Mouse (Mus musculus): ENCODE measurements at regions not wholly inside any gene's neighbourhood (a gene's known extent, or its start where the extent isn't known, plus 50 kb on each side); places are given as distances from the start of the nearest gene placed in this dataset.
"Not testable (repeated sequence)": the region's sequence is repeated elsewhere in the genome, so short reads cannot be mapped to it uniquely, and the experiment has no call there.

DNA sequence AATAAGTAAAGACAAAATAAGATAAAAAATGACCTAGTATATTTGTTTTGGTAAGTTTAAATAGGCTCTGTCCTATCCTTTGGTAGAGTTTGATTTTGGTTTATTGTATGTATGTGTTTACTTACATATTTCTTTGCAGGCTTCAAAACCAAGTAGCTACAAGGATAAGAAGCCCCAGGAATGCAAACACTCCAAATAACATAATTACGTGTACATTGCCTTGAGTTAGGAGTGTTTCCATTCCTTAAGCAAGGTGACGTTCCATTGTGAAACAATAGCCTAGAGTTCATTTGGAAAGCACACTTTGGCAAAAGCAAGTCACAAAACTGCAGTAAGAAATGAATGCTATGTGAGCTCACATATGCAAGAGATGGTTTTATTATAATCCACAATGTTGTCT, 404.2 kb downstream of the 1190002N15Rik start:
- DNase-seq (ENCODE audit: extremely low spot score, low spot score): no peak

DNA sequence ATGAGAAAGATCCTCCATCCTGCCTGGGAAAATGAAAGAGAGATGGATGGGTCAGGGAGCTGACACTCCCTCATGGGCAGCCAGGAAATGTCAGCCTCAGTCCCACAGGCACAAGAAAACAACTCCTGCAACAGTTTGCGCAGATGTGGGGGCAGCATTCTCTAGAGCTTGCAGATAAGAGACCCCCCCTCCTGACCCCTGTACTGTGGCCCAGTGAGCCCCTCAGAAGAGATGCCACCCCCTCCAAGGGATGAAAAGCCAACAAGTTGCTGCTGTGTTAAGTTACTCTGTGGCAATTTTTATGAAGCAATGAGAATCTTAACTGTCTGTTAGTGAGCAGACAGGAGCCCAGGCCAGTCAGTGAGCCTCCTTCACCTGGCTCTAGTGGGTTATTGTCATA, 406.5 kb downstream of the 1190002N15Rik start:
- no peak for DNase-seq (ENCODE audit: extremely low spot score, low spot score)

DNA sequence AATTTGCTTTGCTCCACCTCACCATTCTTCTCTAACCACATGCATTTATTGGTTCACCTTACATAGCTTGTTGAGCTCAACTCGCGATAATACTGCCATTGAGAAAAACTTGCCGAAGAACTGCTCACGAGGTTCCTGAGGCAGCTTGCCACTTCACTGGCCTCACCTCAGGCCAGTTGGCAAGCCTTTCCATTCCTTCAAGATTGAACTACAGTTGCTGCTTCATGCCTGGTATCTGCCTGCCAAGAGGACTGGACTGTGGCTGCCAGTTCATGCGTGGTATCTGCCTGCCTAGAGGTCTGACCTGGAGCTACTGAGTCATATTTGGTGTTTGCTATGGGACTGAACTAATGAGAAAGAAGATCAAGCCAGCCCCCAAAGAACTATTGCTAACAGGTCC, 420.9 kb downstream of the 1190002N15Rik start:
- no peak for DNase-seq (ENCODE audit: extremely low spot score, low spot score)

DNA sequence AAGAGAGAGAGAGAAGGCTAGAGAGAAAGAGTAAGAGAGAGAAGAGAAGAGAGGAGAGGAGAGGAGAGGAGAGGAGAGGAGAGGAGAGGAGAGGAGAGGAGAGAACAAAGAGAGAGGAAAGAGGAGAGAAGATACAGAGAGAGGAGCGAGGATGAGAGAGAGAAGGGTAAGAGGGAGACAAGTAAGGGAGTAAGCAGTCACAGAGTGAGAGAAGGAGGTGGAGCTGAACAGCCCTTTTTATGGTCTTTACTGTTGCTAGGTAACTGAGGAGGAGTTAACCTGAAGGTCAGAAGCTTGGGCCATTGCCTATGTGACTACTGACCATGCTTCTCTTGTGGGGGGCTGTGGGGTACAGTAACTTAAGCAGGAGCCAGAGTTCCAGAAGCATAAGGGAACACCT, 430.2 kb downstream of the 1190002N15Rik start:
- DNase-seq (ENCODE audit: extremely low spot score, low spot score): not testable (repeated sequence)

DNA sequence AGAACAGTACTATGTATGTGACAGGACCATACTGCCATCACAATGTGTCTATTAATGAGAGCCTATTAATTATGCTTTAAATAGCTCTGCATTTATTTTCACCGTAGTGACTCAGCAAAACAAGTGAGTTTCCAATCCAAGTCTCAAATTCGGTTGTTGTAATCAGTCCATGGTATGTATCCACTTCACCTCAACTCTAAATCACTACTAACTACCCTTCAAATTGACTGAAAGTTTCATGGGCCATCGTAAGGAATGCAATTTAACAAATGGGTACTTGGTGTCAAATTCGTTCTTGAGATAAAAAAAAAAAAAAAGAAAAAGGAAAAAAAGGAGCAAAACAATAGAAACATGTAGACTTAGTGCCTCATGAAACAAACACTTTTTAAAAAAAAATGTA, 433.2 kb downstream of the 1190002N15Rik start:
- no peak for DNase-seq (ENCODE audit: extremely low spot score, low spot score)

DNA sequence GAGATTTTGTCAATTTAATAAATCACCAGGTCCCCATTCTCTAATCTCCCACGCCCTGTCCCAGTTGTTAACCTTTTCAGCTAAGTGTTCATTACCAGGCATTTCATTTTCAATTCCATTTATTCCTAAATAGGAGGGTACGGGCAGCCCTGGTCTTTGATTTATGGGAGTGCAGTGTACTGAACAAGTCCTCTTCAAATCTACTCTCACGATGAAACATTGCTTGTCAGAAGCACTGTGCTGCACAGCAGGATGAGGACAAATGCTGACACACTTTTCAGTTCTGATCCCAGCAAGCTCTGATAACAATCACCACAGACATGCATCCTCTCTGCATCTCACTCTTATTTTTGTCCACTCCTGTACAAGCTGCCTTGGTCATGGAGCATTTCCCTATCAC, 435.9 kb downstream of the 1190002N15Rik start:
- no peak for DNase-seq (ENCODE audit: extremely low spot score, low spot score)

DNA sequence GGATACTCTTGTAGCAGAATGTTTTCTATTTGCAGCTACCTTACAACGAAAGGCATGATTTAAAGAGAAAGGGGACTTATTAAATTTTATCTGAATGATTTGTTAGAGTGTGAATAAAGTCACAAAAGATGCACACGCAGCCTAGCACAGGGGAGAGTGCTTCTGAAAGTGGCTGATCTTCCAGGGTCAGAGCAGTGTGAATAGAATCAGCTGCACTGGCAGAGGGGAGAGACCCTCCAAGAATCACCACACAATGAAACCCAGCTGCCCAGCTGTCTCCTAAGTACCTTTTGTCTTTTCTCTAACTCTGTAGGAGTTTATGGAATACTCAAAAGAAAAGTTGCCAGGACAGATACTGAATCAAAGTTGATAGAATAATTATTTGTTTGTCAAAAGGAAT, 443.1 kb downstream of the 1190002N15Rik start:
- DNase-seq (ENCODE audit: extremely low spot score, low spot score): no peak

DNA sequence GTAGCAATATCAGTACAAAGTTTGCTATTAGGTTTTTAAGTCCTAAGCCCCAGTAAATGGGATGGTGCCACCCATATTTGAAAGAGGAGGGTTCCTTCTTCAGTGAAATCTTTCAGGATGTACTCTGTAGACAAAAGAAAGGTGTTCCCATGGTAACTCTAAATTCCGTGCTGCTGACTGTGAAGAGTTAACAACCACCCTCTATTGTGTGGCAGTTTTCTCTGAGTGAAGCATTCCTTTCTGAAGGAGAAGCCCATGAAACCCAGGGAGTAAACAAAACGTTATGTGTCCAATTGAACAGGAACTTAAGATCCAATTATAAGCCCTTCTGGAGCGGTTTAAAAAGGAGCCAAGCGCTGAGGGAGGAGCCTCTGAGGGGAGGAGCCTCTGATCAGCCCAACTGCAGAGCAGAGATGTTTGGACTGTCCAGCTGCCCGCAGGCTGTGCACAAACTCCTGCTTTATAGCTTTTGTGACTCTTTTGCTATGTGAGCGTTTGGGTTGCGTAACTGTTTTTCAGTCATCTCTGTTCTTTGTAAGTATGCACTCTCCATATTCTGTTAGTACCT, 446.1 kb downstream of the 1190002N15Rik start:
- no peak for DNase-seq (ENCODE audit: extremely low spot score, low spot score)

DNA sequence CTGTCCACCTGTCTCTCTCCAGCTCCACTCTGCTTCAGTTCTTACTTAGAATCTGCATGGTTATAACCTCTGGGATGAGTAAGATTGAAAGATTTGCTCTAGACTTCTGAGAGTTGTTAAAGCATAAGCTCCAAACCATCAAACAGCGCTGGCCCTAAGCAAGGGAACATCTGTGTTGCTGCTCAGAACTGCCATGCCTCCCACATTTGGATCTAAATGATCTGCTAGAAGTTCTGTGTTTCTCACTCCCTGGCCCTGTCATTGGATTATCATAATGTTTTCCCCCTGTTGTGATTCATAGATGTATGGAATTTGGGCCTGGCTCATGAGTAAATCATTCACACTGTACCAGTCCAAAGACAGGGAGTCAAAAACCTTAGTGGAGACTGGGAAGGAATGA, 448.1 kb downstream of the 1190002N15Rik start:
- DNase-seq (ENCODE audit: extremely low spot score, low spot score): no peak

DNA sequence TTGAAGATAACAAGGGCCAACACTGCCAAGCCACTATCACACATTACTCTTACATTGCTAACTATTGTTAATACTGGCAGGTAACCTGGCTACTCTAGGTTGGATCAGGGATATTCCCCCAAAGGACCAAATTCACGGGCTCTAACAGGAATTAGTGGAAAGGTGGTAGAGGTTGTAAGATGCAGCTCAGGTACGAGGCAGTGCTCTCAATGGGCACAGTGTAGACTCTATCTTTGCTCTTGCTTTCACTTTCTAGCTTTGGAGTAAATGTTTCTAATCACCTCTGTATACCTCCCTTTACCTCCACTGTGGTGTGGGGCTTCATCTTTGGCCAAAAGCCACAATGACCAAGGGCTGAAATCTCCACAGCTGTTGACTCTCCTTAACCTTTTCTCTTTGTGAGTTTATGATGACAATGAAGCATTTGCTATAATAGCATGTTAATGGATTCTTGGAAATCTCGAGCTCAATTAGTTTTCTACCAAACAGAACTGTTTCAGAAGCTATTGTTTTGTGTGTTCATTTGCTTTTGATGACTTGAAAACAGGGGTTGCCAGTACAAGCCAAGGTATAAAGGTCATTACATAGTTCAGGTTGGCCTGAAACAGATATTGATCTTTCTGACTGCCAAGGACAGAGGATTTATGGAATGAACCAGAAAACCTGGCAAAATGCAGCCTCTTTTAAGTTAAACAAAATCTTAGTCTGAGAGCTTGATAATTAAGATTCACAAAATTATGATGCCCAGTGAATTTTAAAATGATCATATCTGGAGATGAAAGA, 454.1 kb downstream of the 1190002N15Rik start:
- DNase-seq (ENCODE audit: extremely low spot score, low spot score): no peak

DNA sequence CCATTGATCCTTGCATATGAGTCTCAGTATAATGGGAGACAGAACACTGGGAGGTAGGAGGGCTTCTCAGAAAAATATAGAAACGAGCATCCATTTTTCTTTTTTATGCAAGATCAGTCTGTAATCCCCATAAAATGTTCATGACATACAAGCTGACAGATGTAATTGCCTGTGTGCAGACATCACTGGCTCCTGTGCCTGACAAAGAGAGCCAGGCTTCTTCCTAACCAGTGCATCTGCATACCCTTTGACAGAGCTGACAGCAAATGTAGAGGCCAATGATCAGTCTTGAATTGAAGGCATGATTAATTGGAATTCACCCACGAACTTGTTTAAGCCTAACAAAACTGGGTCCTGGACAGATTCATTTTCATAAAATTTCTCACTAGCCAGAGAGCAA, 463.0 kb downstream of the 1190002N15Rik start:
- no peak for DNase-seq (ENCODE audit: extremely low spot score, low spot score)

DNA sequence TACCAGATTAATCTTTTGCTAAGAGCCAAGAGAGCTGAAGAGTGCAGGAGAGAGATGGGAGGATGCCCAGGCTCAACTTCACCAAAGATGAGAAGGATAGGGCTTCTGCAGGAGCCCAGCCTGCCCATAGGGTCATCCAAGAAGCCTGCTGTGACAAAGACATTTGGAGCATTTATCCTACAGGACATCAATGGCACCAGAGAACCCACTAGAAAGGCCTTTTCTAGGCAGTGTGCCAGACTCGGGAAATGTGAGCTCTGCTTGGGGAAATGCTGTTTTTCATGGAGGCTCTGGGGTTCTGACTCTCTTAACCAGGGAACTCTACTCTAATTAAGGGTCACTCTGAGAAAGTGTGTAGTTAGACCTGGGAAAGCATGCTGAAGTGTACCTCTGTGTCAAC, 470.8 kb downstream of the 1190002N15Rik start:
- no peak for DNase-seq (ENCODE audit: extremely low spot score, low spot score)

DNA sequence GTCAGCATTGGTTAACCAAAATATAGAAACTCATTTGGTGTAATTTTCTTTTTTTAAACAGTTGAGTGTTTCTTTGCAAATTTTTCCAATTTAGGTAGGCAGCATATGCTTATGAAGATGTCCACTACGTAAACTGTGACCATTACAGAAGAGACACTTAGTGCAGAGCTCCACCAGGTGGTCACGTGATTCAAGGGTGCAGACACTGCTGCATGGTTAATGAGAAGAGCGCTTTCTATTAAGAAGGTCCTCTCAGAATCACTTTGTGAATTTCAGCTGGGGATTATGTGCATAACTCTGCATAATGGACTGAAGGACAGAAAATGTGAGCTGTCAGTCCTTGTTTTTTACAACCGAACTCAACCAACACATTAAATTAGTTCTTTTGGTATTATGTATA, 484.7 kb downstream of the 1190002N15Rik start:
- no peak for DNase-seq (ENCODE audit: extremely low spot score, low spot score)

DNA sequence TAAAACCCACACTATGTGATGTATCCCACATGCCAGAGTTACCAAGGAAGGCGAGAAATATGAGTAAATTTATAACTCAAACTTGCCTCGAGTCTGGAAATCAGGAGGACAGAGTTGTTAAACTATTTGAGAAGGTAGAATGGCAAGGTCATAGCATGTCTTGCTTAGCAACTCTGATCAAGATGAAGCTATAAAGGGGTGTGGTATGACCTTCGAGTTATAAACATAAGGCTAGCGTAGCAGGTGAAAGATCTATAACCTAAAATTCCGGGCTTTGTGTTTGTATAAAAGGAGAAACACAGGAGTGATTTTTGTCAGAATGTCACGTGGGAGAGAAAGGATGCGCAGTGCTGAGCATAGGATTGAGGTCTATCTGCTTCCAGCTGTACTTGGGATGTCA, 490.0 kb downstream of the 1190002N15Rik start:
- no peak for DNase-seq (ENCODE audit: extremely low spot score, low spot score)

DNA sequence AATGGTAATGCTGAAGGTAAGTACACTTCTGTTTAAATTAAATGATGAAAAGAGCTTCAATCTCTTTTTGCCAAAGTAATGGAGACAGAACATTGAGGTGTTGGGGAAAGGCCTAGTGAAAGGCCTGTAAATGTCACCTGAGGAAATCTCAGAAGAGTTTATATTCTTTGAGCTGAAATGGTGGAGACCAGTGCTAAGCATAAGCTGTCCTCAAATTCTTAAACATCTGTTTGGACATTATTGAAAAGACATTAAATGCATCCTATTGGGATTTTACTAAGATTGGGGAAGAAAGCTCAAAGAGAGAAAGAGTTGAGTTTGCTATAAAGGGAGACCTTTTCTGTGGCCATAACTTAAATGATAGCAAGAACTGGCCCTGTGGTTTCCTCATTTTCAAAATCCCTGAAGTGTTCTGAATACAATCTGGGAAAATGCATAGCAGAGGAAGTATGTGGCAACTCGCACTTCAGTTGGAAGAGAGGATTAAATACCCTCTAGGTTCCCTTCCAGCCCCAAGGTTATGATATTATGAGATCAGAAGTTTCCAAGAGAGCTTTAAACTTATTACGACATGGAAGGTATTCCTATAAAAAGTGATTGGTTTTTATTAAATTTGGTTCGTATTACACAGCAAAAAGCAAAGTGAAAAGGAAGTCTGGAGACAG, 492.3 kb downstream of the 1190002N15Rik start:
- DNase-seq (ENCODE audit: extremely low spot score, low spot score): no peak

DNA sequence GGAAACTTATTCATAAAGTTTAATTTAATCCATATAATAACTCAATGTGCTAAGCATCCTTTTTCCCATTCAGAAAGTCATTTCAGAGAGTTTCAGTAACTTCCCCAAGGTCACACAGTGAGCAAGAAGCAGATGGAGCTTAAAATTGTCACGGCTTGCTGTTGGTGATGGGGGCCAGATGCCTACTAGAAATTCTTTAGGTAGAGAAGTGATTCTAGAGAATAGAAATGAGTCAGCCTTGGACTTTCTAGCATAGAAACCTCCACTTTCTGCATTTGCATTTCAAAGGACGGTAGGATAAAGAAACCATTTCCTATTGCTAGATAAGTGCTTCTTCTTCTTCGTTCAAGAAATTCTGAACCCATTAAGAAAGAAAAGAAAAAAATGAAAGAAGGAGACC, 514.1 kb downstream of the 1190002N15Rik start:
- DNase-seq (ENCODE audit: extremely low spot score, low spot score): no peak

DNA sequence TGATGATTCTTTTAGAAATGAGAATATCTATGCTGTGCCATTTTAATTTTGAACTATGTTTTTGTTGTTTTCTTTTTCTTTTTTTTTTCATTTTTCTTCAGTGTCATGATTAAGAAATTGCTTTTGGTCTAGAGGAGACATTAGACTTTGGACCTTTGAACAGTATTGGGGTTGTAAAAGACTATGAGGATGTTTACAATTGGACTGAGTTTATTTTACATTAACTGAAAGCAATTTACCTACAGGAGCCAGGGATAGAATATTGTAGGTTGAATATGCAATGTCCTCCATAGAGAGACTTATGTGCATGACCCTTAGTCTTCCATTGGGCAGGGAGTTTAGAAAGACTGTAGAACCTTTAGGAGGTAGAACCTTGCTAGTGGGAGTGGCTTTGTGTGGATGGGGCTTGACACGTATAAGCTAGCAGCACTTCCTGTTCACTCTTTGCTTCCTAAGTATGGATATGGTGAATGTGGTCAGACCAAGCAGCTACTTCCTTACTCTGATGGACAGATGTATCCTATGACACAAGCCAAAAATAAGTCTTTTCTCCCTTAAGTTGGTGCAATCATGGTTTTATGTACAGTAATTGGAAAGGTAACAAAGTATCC, 516.5 kb downstream of the 1190002N15Rik start:
- no peak for DNase-seq (ENCODE audit: extremely low spot score, low spot score)

DNA sequence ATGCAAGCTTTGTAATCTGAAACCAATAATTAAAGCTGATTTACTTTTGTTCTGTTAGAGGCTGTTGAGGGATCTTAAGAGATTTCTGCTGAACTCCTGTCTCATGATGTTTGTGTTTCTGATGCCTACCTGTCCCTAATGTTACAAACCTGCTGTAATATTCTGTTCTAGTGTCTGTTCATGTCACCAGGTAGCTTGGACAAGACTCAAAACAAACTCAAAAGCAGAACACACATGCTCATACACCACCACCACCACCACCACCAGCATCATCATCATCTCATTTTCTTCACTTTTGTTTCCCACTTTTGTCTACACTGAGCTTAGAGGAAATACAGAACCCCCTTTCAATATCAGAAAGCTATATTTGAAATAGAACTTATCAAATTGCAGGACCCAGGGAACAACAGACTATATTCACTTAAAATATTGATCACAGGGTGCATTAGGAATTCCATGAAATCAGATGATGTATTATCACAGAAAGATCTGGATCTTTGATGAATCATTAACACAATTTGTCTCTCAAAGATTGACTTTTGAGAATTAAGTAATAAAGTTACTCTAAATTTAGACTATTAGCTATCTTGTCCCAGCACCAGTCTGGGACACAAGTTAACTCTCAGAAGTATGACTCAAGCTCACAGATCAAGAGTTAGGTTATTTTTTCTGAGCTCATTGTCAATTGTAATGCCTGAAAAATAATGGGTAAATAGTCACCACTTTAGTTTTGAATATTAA, 521.0 kb downstream of the 1190002N15Rik start:
- DNase-seq (ENCODE audit: extremely low spot score, low spot score): no peak

DNA sequence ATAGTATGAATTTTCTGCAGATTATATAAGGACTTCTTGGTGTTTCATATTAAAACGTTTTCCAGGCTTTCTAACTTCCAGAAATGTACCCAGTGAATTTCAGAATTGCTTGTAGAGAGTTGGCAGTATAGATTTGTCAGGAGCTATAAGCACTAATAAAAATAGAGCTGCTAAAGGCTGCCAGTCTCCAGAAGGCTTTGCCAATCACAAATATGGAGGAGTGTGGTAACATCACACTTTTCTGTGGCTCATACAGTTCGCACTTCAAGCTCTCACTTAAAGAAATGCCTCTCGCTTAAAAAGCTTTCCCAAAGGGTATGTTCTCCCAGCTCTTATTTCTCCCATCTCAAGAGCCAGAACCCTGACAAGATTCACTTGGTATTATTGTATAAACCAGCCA, 545.7 kb downstream of the 1190002N15Rik start:
- DNase-seq (ENCODE audit: extremely low spot score, low spot score): no peak

DNA sequence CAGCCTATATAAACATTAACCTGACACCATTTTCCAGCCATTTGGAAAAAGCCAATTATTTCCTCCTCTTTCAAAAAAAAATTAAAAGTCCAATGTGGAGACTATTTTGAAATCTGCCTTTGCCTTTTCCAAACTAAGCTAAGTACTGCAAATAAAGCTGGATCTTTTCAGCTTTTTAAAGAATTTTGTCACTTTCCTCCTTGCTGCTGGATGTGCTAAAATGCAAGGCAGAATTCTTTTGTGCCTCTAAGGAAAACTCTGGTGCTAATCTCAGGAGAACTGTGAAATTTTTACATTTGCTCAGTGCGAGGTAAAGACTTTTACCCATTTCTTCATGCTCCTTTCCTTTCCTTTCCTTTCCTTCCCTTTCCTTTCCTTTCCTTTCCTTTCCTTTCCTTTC, 546.7 kb downstream of the 1190002N15Rik start:
- no peak for DNase-seq (ENCODE audit: extremely low spot score, low spot score)

DNA sequence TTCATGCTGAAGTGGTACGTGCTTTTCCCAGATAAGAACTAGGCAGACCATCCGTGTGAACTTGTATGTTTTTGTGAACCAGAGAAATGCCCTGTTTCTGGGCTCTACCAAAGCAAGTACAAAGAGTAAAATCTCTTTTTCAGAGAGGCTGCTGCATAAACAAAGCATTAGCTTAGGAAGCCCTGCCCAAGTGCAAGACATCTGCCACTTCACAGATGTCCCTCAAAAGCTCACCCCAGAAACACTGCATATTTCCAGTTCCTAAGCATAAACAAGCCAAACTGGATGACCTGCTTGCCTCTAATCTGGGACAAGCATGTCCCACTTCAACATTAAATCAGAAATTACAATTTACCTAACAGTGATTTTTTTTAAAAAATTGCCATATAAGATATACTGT, 556.7 kb downstream of the 1190002N15Rik start:
- DNase-seq (ENCODE audit: extremely low spot score, low spot score): no peak
